23 mouse cellular contexts compared by ENCODE assay signal in the genomic region with DNA sequence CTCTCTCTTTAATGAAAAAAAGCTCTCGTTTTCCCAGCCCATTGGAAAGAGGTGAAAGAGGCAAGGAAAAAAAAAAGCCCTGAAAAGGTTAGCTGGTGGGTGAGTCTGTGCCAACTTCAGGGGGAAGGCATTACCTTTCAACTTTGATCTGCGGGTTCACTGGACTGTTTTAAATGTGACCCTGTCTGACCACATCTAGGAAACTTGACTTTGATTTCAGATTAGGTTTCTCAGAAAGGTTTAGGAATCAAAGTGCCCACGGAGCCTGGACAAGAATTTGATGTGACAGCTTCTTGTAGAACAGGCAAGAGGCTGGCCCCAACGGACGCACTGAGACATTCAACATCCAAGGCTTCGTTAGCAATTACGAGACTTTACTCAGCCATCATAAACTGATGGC. TPM values are rescaled to one million over a fixed set of nuclear protein-coding genes. Genes with fewer than 3 reads are reported as not detected.
DNase-seq lines count a peak whose midpoint lies in the region; ATAC-seq lines count a peak whose summit lies in the region.
"Had no signal": no experiment of that assay in that cellular context is flagged by ENCODE, and none has a peak within 500 bp of the region (broad histone marks: within the 10 kb centered on the region; RNA-seq: fewer than 3 reads in every experiment).

No protein-coding gene starts in this region.

- no peak overlapping the region for H3K4me2 ChIP-seq in kidney, embryonic 14.5 days (replicated peaks; ENCODE audit: low read depth, low read length)
- H3K4me2 ChIP-seq: forebrain, embryonic 15.5 days; heart, embryonic 12.5 days; liver, embryonic 15.5 days; neural tube, embryonic 15.5 days had no signal

- no peak overlapping the region for H3K4me3 ChIP-seq in kidney, embryonic 14.5 days (ENCODE audit: low read length)
- H3K4me3 ChIP-seq: forebrain, embryonic 15.5 days; heart, embryonic 12.5 days; limb, embryonic 10.5 days; liver, embryonic 15.5 days; neural tube, embryonic 15.5 days had no signal

- no peak overlapping the region for H3K9ac ChIP-seq in kidney, embryonic 14.5 days (ENCODE audit: low read depth, low read length)
- H3K9ac ChIP-seq: forebrain, embryonic 15.5 days; heart, embryonic 12.5 days; liver, embryonic 15.5 days; neural tube, embryonic 15.5 days had no signal

- peak; percentile 35 for DNase-seq in heart, adult 11 months
- DNase-seq in heart, adult 9 months (ENCODE audit: low spot score in 2 of 2), result no peak
- peak; percentile 75 for DNase-seq in kidney, adult 9 months
- peak; percentile 49 for DNase-seq in embryo, embryonic 10.5 days (ENCODE audit: low spot score)
- peak; percentile 65 for DNase-seq in retina, embryonic 14.5 days (ENCODE audit: low spot score)
- DNase-seq in urinary bladder, postnatal 25 days (ENCODE audit: low spot score), result no peak
- DNase-seq: adrenal gland, postnatal 10 days; cerebellum, adult 9-11 months; gastrocnemius, postnatal 10 days; heart, postnatal 10 days; liver; lung, postnatal 4 days; thymus, adult 18-20 months; thymus, postnatal 36 days had no signal

- H3K36me3 ChIP-seq in kidney, embryonic 14.5 days (ENCODE audit: control insufficient read depth, insufficient read depth, low read length), result peaks cover 17% of the 10 kb centered on the region; the same call in 1 of the 2 replicates
- H3K36me3 ChIP-seq: forebrain, embryonic 15.5 days; limb, embryonic 10.5 days; liver, embryonic 15.5 days; neural tube, embryonic 15.5 days had no signal

- WGBS in kidney, embryonic 14.5 days, result 37% methylated on average over 7 of the region's 7 CpGs

- no peak overlapping the region for H3K27ac ChIP-seq in kidney, embryonic 14.5 days (ENCODE audit: low read depth, low read length)
- H3K27ac ChIP-seq: forebrain, embryonic 15.5 days; limb, embryonic 10.5 days; liver, embryonic 15.5 days; neural tube, embryonic 15.5 days had no signal

- no peak for ATAC-seq in kidney, embryonic 14.5 days (ENCODE audit: low FRiP score, low TSS enrichment)
- ATAC-seq: forebrain, embryonic 15.5 days had no signal

- H3K27me3 ChIP-seq in kidney, embryonic 14.5 days (ENCODE audit: control insufficient read depth, insufficient read depth, low read length), result no peaks in the 10 kb centered on the region
- H3K27me3 ChIP-seq: forebrain, embryonic 15.5 days; heart, embryonic 12.5 days; liver, embryonic 15.5 days; neural tube, embryonic 15.5 days had no signal

- no peaks in the 10 kb centered on the region for H3K4me1 ChIP-seq in kidney, embryonic 14.5 days (ENCODE audit: control insufficient read depth, insufficient read depth, low read length)
- H3K4me1 ChIP-seq: limb, embryonic 10.5 days; liver, embryonic 15.5 days had no signal

- no peaks in the 10 kb centered on the region for H3K9me3 ChIP-seq in kidney, embryonic 14.5 days (ENCODE audit: control insufficient read depth, low read length)
- H3K9me3 ChIP-seq: forebrain, embryonic 15.5 days; heart, embryonic 12.5 days; limb, embryonic 10.5 days; liver, embryonic 15.5 days; neural tube, embryonic 15.5 days had no signal

RNA-seq across cellular contexts. Expression of gene A730049H05Rik, which starts 7.7 kb away (rescaled TPM):
- polyA plus RNA-seq in kidney, embryonic 14.5 days (2014; fragmentation: Nextera tagmentation; extraction: Ambion mirVana), result 1.2 and 1.6 TPM in 2 replicates
- polyA plus RNA-seq: liver, embryonic 15.5 days; small intestine, adult 2 months had no signal

RNA-seq across cellular contexts. Expression of gene Gm15737, which starts 45.2 kb away (rescaled TPM):
- 0.26 and 0.27 TPM in 2 replicates for polyA plus RNA-seq in kidney, embryonic 14.5 days (2014; fragmentation: Nextera tagmentation; extraction: Ambion mirVana)
- polyA plus RNA-seq: cortical plate, adult 2 months; forebrain, embryonic 15.5 days; hindbrain, embryonic 11.5 days; limb, embryonic 10.5 days; liver, embryonic 15.5 days; neural tube, embryonic 15.5 days; small intestine, adult 2 months had no signal

Comparison
In these comparisons a context has a peak if more than half of its experiments do, and no peak if none do; other contexts are left out.
1. DNase-seq: peak in heart, adult 11 months (single experiment), kidney, adult 9 months (single experiment), embryo, embryonic 10.5 days (single experiment) and retina, embryonic 14.5 days (single experiment); none in heart, adult 9 months (0 of 2) and urinary bladder, postnatal 25 days (single experiment).